In the genomic region with DNA sequence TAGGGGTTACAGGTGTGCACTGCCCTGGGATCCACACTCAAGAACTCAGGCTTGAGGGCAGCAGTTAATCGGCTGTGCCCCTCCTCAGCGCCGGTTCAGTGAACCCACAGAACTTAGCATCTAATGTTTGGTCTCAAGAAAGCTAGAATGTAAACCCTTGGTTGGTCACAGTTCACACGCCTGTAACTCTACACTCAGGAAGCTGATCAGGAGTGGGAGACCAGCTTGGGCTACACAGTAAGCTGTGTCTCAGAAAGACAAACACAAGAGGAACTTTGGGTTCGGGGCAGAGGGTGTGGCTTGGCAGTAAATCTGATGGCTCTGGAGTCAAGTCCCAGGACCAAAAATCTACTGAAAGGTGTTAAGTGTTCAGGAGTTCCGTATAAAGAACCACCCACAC, we compare ENCODE assay signal across 26 mouse cellular contexts. TPM values are rescaled to one million over a fixed set of nuclear protein-coding genes. Genes with fewer than 3 reads are reported as not detected.
"Had no signal": no experiment of that assay in that cellular context is flagged by ENCODE, and none has a peak within 500 bp of the region (broad histone marks: within the 10 kb centered on the region; RNA-seq: fewer than 3 reads in every experiment).

No protein-coding gene starts in this region.

- H3K4me1 ChIP-seq: hindbrain, embryonic 13.5 days; hindbrain, embryonic 15.5 days; liver, embryonic 12.5 days had no signal

- H3K27ac ChIP-seq: heart, embryonic 13.5 days; heart, embryonic 15.5 days; hindbrain, embryonic 13.5 days; hindbrain, embryonic 15.5 days; hindbrain, postnatal 0 days; limb, embryonic 13.5 days; limb, embryonic 15.5 days; liver, embryonic 12.5 days; liver, embryonic 14.5 days had no signal

- H3K4me3 ChIP-seq: heart, embryonic 13.5 days; heart, embryonic 15.5 days; hindbrain, embryonic 13.5 days; hindbrain, embryonic 15.5 days; limb, embryonic 13.5 days; limb, embryonic 15.5 days; liver, embryonic 12.5 days had no signal

- ATAC-seq: forebrain, postnatal 0 days; hindbrain, postnatal 0 days; intestine, embryonic 16.5 days; liver, embryonic 12.5 days had no signal

- H3K9me3 ChIP-seq: heart, embryonic 13.5 days; heart, embryonic 15.5 days; hindbrain, embryonic 13.5 days; hindbrain, embryonic 15.5 days; limb, embryonic 13.5 days; limb, embryonic 15.5 days; liver, embryonic 12.5 days had no signal

- DNase-seq: forebrain, postnatal 0 days; gastrocnemius, postnatal 14 days; gastrocnemius, postnatal 36 days; heart, adult 18-20 months; heart, postnatal 14 days; heart, postnatal 36 days; kidney, adult 11 months; kidney, adult 9 months; kidney, postnatal 36 days; layer of hippocampus, adult 9-11 months; layer of hippocampus, postnatal 36 days; left cerebral cortex, postnatal 4 days had no signal

- H3K36me3 ChIP-seq: heart, embryonic 15.5 days; hindbrain, embryonic 15.5 days; liver, embryonic 12.5 days had no signal

- H3K4me2 ChIP-seq: heart, embryonic 11.5 days; heart, embryonic 13.5 days; heart, embryonic 15.5 days; hindbrain, embryonic 13.5 days; hindbrain, embryonic 15.5 days; limb, embryonic 13.5 days; limb, embryonic 15.5 days; liver, embryonic 12.5 days had no signal

- H3K27me3 ChIP-seq: heart, embryonic 13.5 days; heart, embryonic 15.5 days; hindbrain, embryonic 13.5 days; hindbrain, embryonic 15.5 days; limb, embryonic 13.5 days; limb, embryonic 15.5 days; liver, embryonic 12.5 days had no signal

- H3K9ac ChIP-seq: forebrain, postnatal 0 days; heart, embryonic 13.5 days; heart, embryonic 15.5 days; hindbrain, embryonic 13.5 days; hindbrain, embryonic 15.5 days; limb, embryonic 13.5 days; limb, embryonic 15.5 days; liver, embryonic 12.5 days; liver, embryonic 14.5 days had no signal

RNA-seq across cellular contexts. Expression of a gene that starts 18.1 kb away (rescaled TPM):
- total RNA-seq: heart, postnatal 36 days; hematopoietic stem cell, adult 5-6 weeks; liver, adult 2 months had no signal
- polyA plus RNA-seq: liver, adult 2 months; liver, embryonic 12.5 days; liver, embryonic 16.5 days had no signal
